Mouse (Mus musculus) MEL (cell line): ENCODE data around the gene Clec16a. TPM values are rescaled to one million over a fixed set of nuclear protein-coding genes. Genes with fewer than 3 reads are reported as not detected.

Experiments
- DNase-seq: peaks from one replicate; pipeline ENCODE4 v3.0.0; 2011; ENCODE audit warnings: low read depth, low spot score
- H3K27ac ChIP-seq: 2 replicates; pipeline ENCODE4 v1.5.1; 2012; ENCODE audit warnings: low read depth, mild to moderate bottlenecking, control low read depth, low read length, moderate library complexity; ENCODE audit not compliant: control insufficient read depth
- H3K27me3 ChIP-seq, 2 experiments: fragments of 150-350 bp in 1 of 2; sonication (generic) in 1 of 2; 2 replicates each; pipeline ENCODE4 v1.6.1; 2012; ENCODE audit warnings: low read length in 2 of 2, mild to moderate bottlenecking in 2 of 2, improper control_type of control experiment in 1 of 2, moderate library complexity in 1 of 2; ENCODE audit not compliant: insufficient read depth in 2 of 2, control insufficient read depth in 1 of 2
- H3K36me3 ChIP-seq, 2 experiments: 2 replicates each; pipeline ENCODE4 v1.6.1; 2012 to 2014; ENCODE audit warnings: low read length in 2 of 2, improper control_type of control experiment in 1 of 2, inconsistent platforms in 1 of 2, mild to moderate bottlenecking in 1 of 2; ENCODE audit not compliant: insufficient read depth in 2 of 2, control insufficient read depth in 1 of 2
- H3K4me1 ChIP-seq, 2 experiments: fragments of 150-350 bp in 1 of 2; sonication (generic) in 1 of 2; 2 replicates each; pipeline ENCODE4 v1.6.1; 2012; ENCODE audit warnings: low read length in 2 of 2, improper control_type of control experiment in 1 of 2, mild to moderate bottlenecking in 1 of 2; ENCODE audit not compliant: insufficient read depth in 2 of 2, control insufficient read depth in 1 of 2
- H3K4me3 ChIP-seq, 2 experiments: fragments of 150-350 bp in 1 of 2; sonication (generic) in 1 of 2; 2 replicates each; pipeline ENCODE4 v1.5.1; 2012; ENCODE audit warnings: low read depth in 2 of 2, low read length in 2 of 2, mild to moderate bottlenecking in 2 of 2, moderate library complexity in 2 of 2, control low read depth in 1 of 2, improper control_type of control experiment in 1 of 2; ENCODE audit not compliant: control insufficient read depth in 1 of 2, insufficient read depth in 1 of 2
- H3K79me2 ChIP-seq: 2 replicates; pipeline ENCODE4 v1.6.1; 2012; ENCODE audit warnings: mild to moderate bottlenecking, low read length, moderate library complexity; ENCODE audit not compliant: control insufficient read depth, poor library complexity, insufficient read depth
- H3K9ac ChIP-seq: 2 replicates; pipeline ENCODE4 v1.6.1; 2012; ENCODE audit warnings: low read depth, mild to moderate bottlenecking, control low read depth, low read length, moderate library complexity; ENCODE audit not compliant: control insufficient read depth, poor library complexity, severe bottlenecking
- H3K9me3 ChIP-seq: fragments of 150-350 bp; sonication (generic); replicated peaks from 2 replicates; pipeline ENCODE4 v1.6.1; 2012; ENCODE audit warnings: mild to moderate bottlenecking, low read length, improper control_type of control experiment, moderate library complexity; ENCODE audit not compliant: insufficient read depth
- BHLHE40 ChIP-seq: IDR thresholded peaks from 2 replicates; pipeline ENCODE4 v1.6.1; 2012; ENCODE audit warnings: low read depth, mild to moderate bottlenecking, inconsistent platforms, low read length, improper control_type of control experiment, borderline replicate concordance
- CHD1 ChIP-seq: IDR thresholded peaks from 2 replicates; pipeline ENCODE4 v1.6.1; 2012; ENCODE audit warnings: low read depth, mild to moderate bottlenecking, inconsistent platforms, low read length, improper control_type of control experiment
- CHD2 ChIP-seq: IDR thresholded peaks from 2 replicates; pipeline ENCODE4 v1.6.1; 2011; ENCODE audit warnings: low read length, improper control_type of control experiment
- CTCF ChIP-seq, 3 experiments: IDR thresholded peaks in 2 of 3; conservative IDR thresholded peaks in 1 of 3; 2 replicates each; pipeline ENCODE4 v1.5.1; 2011 to 2012; ENCODE audit warnings: low read length in 3 of 3, low read depth in 2 of 3, mild to moderate bottlenecking in 2 of 3, improper control_type of control experiment in 1 of 3, inconsistent platforms in 1 of 3, mixed read lengths in 1 of 3, moderate library complexity in 1 of 3; ENCODE audit not compliant: control insufficient read depth in 1 of 3, insufficient read depth in 1 of 3, poor library complexity in 1 of 3, severe bottlenecking in 1 of 3
- ELF1 ChIP-seq: IDR thresholded peaks from 2 replicates; pipeline ENCODE4 v1.6.1; 2014; ENCODE audit warnings: low read depth, mild to moderate bottlenecking, inconsistent platforms, low read length, improper control_type of control experiment, moderate library complexity
- EP300 ChIP-seq, 2 experiments: IDR thresholded peaks; 2 replicates each; pipeline ENCODE4 v1.6.1; 2011; ENCODE audit warnings: improper control_type of control experiment in 2 of 2, low read length in 2 of 2, low read depth in 1 of 2, mild to moderate bottlenecking in 1 of 2
- GATA1 ChIP-seq: IDR thresholded peaks from 2 replicates; pipeline ENCODE4 v1.6.1; 2011; ENCODE audit warnings: low read depth, low read length, improper control_type of control experiment
- HCFC1 ChIP-seq: IDR thresholded peaks from 2 replicates; pipeline ENCODE4 v1.6.1; 2012; ENCODE audit warnings: low read depth, mild to moderate bottlenecking, inconsistent platforms, low read length, improper control_type of control experiment, moderate library complexity
- KAT2A ChIP-seq: conservative IDR thresholded peaks from 2 replicates; pipeline ENCODE4 v1.6.1; 2012; ENCODE audit warnings: low read depth, low read length, improper control_type of control experiment, inconsistent platforms
- MAZ ChIP-seq: IDR thresholded peaks from 2 replicates; pipeline ENCODE4 v1.6.1; 2012; ENCODE audit warnings: low read depth, mild to moderate bottlenecking, inconsistent platforms, low read length, improper control_type of control experiment
- MEF2A ChIP-seq: IDR thresholded peaks from 2 replicates; pipeline ENCODE4 v1.6.1; 2014; ENCODE audit warnings: low read depth, mild to moderate bottlenecking, inconsistent platforms, low read length, improper control_type of control experiment; ENCODE audit not compliant: poor library complexity, insufficient replicate concordance, severe bottlenecking; ENCODE audit errors: extremely low read depth
- MXI1 ChIP-seq: IDR thresholded peaks from 2 replicates; pipeline ENCODE4 v1.6.1; 2011; ENCODE audit warnings: mild to moderate bottlenecking, low read depth, low read length, improper control_type of control experiment
- MYB ChIP-seq: IDR thresholded peaks from 2 replicates; pipeline ENCODE4 v1.6.1; 2011; ENCODE audit warnings: mild to moderate bottlenecking, low read depth, low read length, improper control_type of control experiment
- NELFE ChIP-seq: IDR thresholded peaks from 2 replicates; pipeline ENCODE4 v1.6.1; 2011; ENCODE audit warnings: low read depth, low read length, improper control_type of control experiment
- NRF1 ChIP-seq: IDR thresholded peaks from 2 replicates; pipeline ENCODE4 v1.6.1; 2014; ENCODE audit warnings: low read depth, mild to moderate bottlenecking, inconsistent platforms, low read length, improper control_type of control experiment, moderate library complexity; ENCODE audit not compliant: poor library complexity, insufficient read depth, severe bottlenecking
- POLR2A ChIP-seq, 2 experiments: IDR thresholded peaks; 2 replicates each; pipeline ENCODE4 v1.6.1; 2011 to 2012; ENCODE audit warnings: low read length in 2 of 2, mild to moderate bottlenecking in 2 of 2, control low read depth in 1 of 2, improper control_type of control experiment in 1 of 2, low read depth in 1 of 2, moderate library complexity in 1 of 2; ENCODE audit not compliant: control insufficient read depth in 1 of 2, insufficient read depth in 1 of 2, poor library complexity in 1 of 2
- TAL1 ChIP-seq: IDR thresholded peaks from 2 replicates; pipeline ENCODE4 v1.6.1; 2012; ENCODE audit warnings: mild to moderate bottlenecking, inconsistent platforms, low read length, moderate library complexity, mixed read lengths
- TBP ChIP-seq: IDR thresholded peaks from 2 replicates; pipeline ENCODE4 v1.8.0; 2011; ENCODE audit warnings: low read depth, low read length, improper control_type of control experiment
- UBTF ChIP-seq: IDR thresholded peaks from 2 replicates; pipeline ENCODE4 v1.6.1; 2012; ENCODE audit warnings: low read depth, mild to moderate bottlenecking, inconsistent platforms, low read length, improper control_type of control experiment, moderate library complexity, borderline replicate concordance; ENCODE audit not compliant: insufficient read depth
- USF2 ChIP-seq, 2 experiments: IDR thresholded peaks; 2 replicates each; pipeline ENCODE4 v1.6.1; 2011 to 2012; ENCODE audit warnings: improper control_type of control experiment in 2 of 2, low read length in 2 of 2, borderline replicate concordance in 1 of 2, inconsistent platforms in 1 of 2, low read depth in 1 of 2, mild to moderate bottlenecking in 1 of 2; ENCODE audit not compliant: insufficient read depth in 1 of 2
- ZC3H11A ChIP-seq: IDR thresholded peaks from 2 replicates; pipeline ENCODE4 v1.6.1; 2012; ENCODE audit warnings: low read depth, mild to moderate bottlenecking, inconsistent platforms, low read length, improper control_type of control experiment
- ZMIZ1 ChIP-seq: IDR thresholded peaks from 2 replicates; pipeline ENCODE4 v1.6.1; 2012; ENCODE audit warnings: low read depth, mild to moderate bottlenecking, inconsistent platforms, low read length, improper control_type of control experiment, moderate library complexity
- polyA plus RNA-seq, 2 experiments: library from polyadenylated mRNA; stranded (reverse) in 1 of 2; unstranded in 1 of 2; fragments of >175 nt in 1 of 2; fragments of >200 nt in 1 of 2; gene quantifications; 2 replicates each; pipeline versions ENCODE4 v1.2.1 to v1.2.4; 2012; ENCODE audit warnings: low replicate concordance in 2 of 2, low read depth in 1 of 2; ENCODE audit not compliant: insufficient read length in 2 of 2, insufficient read depth in 1 of 2, missing spikeins in 1 of 2
- total RNA-seq: library from RNA; depleted of rRNA; stranded (reverse); fragments of 300-350 nt; gene quantifications from 2 replicates; pipeline ENCODE4 v1.2.3, GENCODE M21; 2012

Gene Clec16a
- total and polyA plus RNA-seq, 3 experiments = 10.4 to 49.3 (median 22.1) TPM

DNA sequence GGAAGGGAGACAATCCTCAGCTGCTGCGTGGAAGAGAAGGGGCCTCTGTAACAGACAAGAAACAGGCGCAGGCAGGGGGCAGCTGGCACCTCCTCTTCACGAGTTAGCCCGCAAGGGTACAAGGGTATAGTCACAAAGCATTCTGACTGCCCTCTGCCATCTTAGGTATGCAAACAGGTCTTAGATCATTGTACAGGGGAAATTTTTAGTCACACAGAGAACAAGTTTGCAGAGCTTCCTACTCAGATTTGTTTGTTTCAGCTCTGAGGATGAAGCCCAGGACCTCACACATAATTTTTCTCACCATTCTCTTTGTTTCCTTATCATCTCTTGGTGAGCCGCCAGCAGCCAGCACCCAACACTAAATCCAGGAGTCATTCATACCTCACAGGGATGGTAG, 146.6 kb downstream of the Clec16a start:
- no peaks in the 10 kb centered on the region for H3K79me2 ChIP-seq
- no peak overlapping the region for H3K27ac ChIP-seq
- H3K27me3 ChIP-seq = no peaks in the 10 kb centered on the region
- DNase-seq = no peak
- H3K36me3 ChIP-seq = peaks cover 0 to 19% of the 10 kb centered on the region in 2 experiments; a peak in 3 of 4 replicates
- no peaks in the 10 kb centered on the region for H3K9me3 ChIP-seq
- no peak overlapping the region for H3K4me3 ChIP-seq
- TF ChIP-seq MAZ (no peak), HCFC1 (no peak), GATA1 (no peak), MXI1 (no peak), EP300 (IDR thresholded peaks at IDR 0.05; ENCODE audit: low read depth in 1 of 2, low read length in 2 of 2) (no peak), ELF1 (no peak), BHLHE40 (no peak), TAL1 (no peak), KAT2A (no peak), ZMIZ1 (no peak), POLR2A (IDR thresholded peaks at IDR 0.05; ENCODE audit: control insufficient read depth in 1 of 2, insufficient read depth in 1 of 2, low read depth in 1 of 2, low read length in 2 of 2, poor library complexity in 1 of 2) (no peak), NRF1 (no peak)
- no peak overlapping the region for H3K9ac ChIP-seq
- H3K4me1 ChIP-seq = peaks cover 5 to 30% of the 10 kb centered on the region in 2 experiments

DNA sequence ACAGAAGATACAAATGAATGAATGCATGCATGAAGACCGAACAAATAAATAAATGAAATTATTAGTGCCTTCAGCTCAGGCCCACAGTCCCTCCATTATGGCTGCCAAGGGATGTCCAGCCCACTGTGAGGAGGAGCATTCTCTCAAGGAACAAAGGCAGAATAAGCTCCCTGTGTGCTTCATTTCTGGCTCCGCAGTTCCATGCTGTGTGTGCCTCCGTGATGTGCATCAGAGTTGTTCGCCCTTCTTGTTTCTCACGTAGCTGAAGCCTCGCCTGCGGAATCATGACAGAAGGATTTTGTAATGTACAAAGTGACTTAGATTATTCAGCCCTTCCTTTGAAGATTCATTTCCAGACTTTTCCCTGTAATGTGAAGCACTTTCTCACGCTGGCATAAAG, 147.7 kb downstream of the Clec16a start:
- Histone ChIP-seq H3K36me3 (peaks cover 0 to 19% of the 10 kb centered on the region in 2 experiments; a peak in 3 of 4 replicates), H3K9ac (no peak overlapping the region), H3K79me2 (no peaks in the 10 kb centered on the region), H3K27me3 (no peaks in the 10 kb centered on the region), H3K4me3 (no peak overlapping the region), H3K9me3 (no peaks in the 10 kb centered on the region), H3K27ac (no peak overlapping the region), H3K4me1 (peaks cover 5 to 33% of the 10 kb centered on the region in 2 experiments)
- no peak for TF ChIP-seq ZC3H11A
- no peak for TF ChIP-seq USF2 (IDR thresholded peaks at IDR 0.05; ENCODE audit: borderline replicate concordance in 1 of 2, insufficient read depth in 1 of 2, low read depth in 1 of 2, low read length in 2 of 2)
- TF ChIP-seq ELF1 = no peak
- no peak for TF ChIP-seq CTCF (IDR thresholded peaks at IDR 0.05 in 2 of 3, conservative IDR thresholded peaks at IDR 0.05 in 1 of 3; ENCODE audit: control insufficient read depth in 1 of 3, insufficient read depth in 1 of 3, low read depth in 2 of 3, low read length in 3 of 3, poor library complexity in 1 of 3, severe bottlenecking in 1 of 3)
- TF ChIP-seq CHD1 = no peak
- TF ChIP-seq MEF2A = no peak
- TF ChIP-seq UBTF = no peak
- no peak for TF ChIP-seq MYB
- TF ChIP-seq NELFE = no peak
- TF ChIP-seq CHD2 = no peak
- no peak for TF ChIP-seq TBP
- no peak for DNase-seq
